Mouse (Mus musculus): ENCODE measurements around the gene Kif27.

- TF ChIP-seq POLR2A (IDR thresholded peaks at IDR 0.05; ENCODE audit: insufficient read depth, low read depth, low read length) (no peak), CTCF (IDR thresholded peaks at IDR 0.05; ENCODE audit: insufficient read depth, low read depth, low read length) (no peak)
Measured at GRCm38 (mm10) chr13:58283466-58283865, 75.5 kb downstream of the Kif27 start.
